Mouse (Mus musculus): ENCODE data around the gene Ucma. TPM values are rescaled to one million over a fixed set of nuclear protein-coding genes. Genes with fewer than 3 reads are reported as not detected.

Gene Ucma
- total and polyA plus RNA-seq, 2 experiments from 2014 or later, result 5.3 to 13.2 TPM

- no peaks in the 10 kb centered on the region for H3K9me3 ChIP-seq (ENCODE audit: low read length)
- H3K27me3 ChIP-seq (ENCODE audit: insufficient read depth, low read length), result no peaks in the 10 kb centered on the region
- no peak overlapping the region for H3K4me3 ChIP-seq (ENCODE audit: low read length)
- no peak for ATAC-seq
- no peak for TF ChIP-seq CTCF (IDR thresholded peaks at IDR 0.05; ENCODE audit: low read depth)
- DNase-seq (ENCODE audit: low spot score), result no peak
- H3K9ac ChIP-seq (replicated peaks; ENCODE audit: low read length), result no peak overlapping the region
- no peak overlapping the region for H3K27ac ChIP-seq
- no peaks in the 10 kb centered on the region for H3K4me1 ChIP-seq (ENCODE audit: insufficient read depth, low read length)
- WGBS, result 77% methylated on average over 9 of the region's 9 CpGs
- H3K36me3 ChIP-seq (ENCODE audit: insufficient read depth, low read length), result peaks cover 18% of the 10 kb centered on the region
- no peak overlapping the region for H3K4me2 ChIP-seq (ENCODE audit: low read depth, low read length)
These were observed 59.3 kb downstream of the Ucma start for GRCm38 (mm10) chr2:5035241-5035640.

Other genes starting within 250 kb of the Ucma start
- gene Sephs1, start 94.6 kb upstream of the Ucma start, total RNA-seq (2014; rRNA removed), result 70.4 and 75.6 TPM in 2 replicates
- gene Sephs1, start 94.6 kb upstream of the Ucma start, polyA plus RNA-seq (2015; fragmentation: Nextera tagmentation; extraction: Ambion mirVana), result 43.8 and 46.0 TPM in 2 replicates
- gene Phyh, start 57.1 kb upstream of the Ucma start, total RNA-seq (2014; rRNA removed), result 74.6 and 78.4 TPM in 2 replicates
- 127 and 133 TPM in 2 replicates for gene Phyh, start 57.1 kb upstream of the Ucma start, polyA plus RNA-seq (2015; fragmentation: Nextera tagmentation; extraction: Ambion mirVana)
- gene Mcm10, start 36.7 kb downstream of the Ucma start, total RNA-seq (2014; rRNA removed), result 4.9 and 7.7 TPM in 2 replicates
- 3.9 and 4.8 TPM in 2 replicates for gene Mcm10, start 36.7 kb downstream of the Ucma start, polyA plus RNA-seq (2015; fragmentation: Nextera tagmentation; extraction: Ambion mirVana)
- gene Optn, start 87.9 kb downstream of the Ucma start, total RNA-seq (2014; rRNA removed), result 31.2 and 39.3 TPM in 2 replicates
- gene Optn, start 87.9 kb downstream of the Ucma start, polyA plus RNA-seq (2015; fragmentation: Nextera tagmentation; extraction: Ambion mirVana), result 38.3 and 39.2 TPM in 2 replicates
- gene Ccdc3, start 161.7 kb downstream of the Ucma start, total RNA-seq (2014; rRNA removed), result 18.9 and 21.5 TPM in 2 replicates
- 7.1 and 8.4 TPM in 2 replicates for gene Ccdc3, start 161.7 kb downstream of the Ucma start, polyA plus RNA-seq (2015; fragmentation: Nextera tagmentation; extraction: Ambion mirVana)

All from hindbrain, postnatal 0 days (tissue).